Mouse (Mus musculus): Measurements from ENCODE around the gene Gm10135. TPM values are rescaled to one million over a fixed set of nuclear protein-coding genes. Genes with fewer than 3 reads are reported as not detected.
A peak's percentile ranks its signal among the peaks of the same experiment; 100 is the strongest.
"Not testable (repeated sequence)": the region's sequence is repeated elsewhere in the genome, so short reads cannot be mapped to it uniquely, and the experiment has no call there.

The Gm10135 gene
- polyA plus RNA-seq, 1 experiment from 2014 or later: not detected

GRCm38 (mm10) chr5:72953996-72954604, 20.4 kb downstream of the Gm10135 start:
- Histone ChIP-seq H3K4me1 (peaks cover 12% of the 10 kb centered on the region), H3K27me3 (no peaks in the 10 kb centered on the region), H3K36me3 (peaks cover 29% of the 10 kb centered on the region), H3K27ac (no peak overlapping the region), H3K4me2 (no peak overlapping the region), H3K4me3 (replicated peaks) (no peak overlapping the region), H3K9me3 (replicated peaks) (no peaks in the 10 kb centered on the region), H3K9ac (no peak overlapping the region)
- 0 out of 2 replicates have a peak, but pooled peaks have one; percentile 46 for ATAC-seq (replicated peaks; ENCODE audit: low FRiP score)
- 33% methylated on average over 3 of the region's 3 CpGs for WGBS

- no peak for ATAC-seq (replicated peaks; ENCODE audit: low FRiP score)
- H3K4me1 ChIP-seq: peaks cover 5% of the 10 kb centered on the region; the same call in 1 of the 2 replicates
- H3K27me3 ChIP-seq: no peaks in the 10 kb centered on the region
- H3K9ac ChIP-seq: no peak overlapping the region
- peaks cover 31% of the 10 kb centered on the region for H3K36me3 ChIP-seq
- H3K4me2 ChIP-seq: no peak overlapping the region
- H3K9me3 ChIP-seq (replicated peaks): no peaks in the 10 kb centered on the region
- H3K27ac ChIP-seq: no peak overlapping the region
- no peak overlapping the region for H3K4me3 ChIP-seq (replicated peaks)
- 83% methylated on average over 2 of the region's 2 CpGs for whole genome bisulfite sequencing
Measured at GRCm38 (mm10) chr5:72950252-72950651, 24.2 kb downstream of the Gm10135 start.

GRCm38 (mm10) chr5:72948136-72948535, 26.4 kb downstream of the Gm10135 start:
- no peaks in the 10 kb centered on the region for H3K9me3 ChIP-seq (replicated peaks)
- no peak overlapping the region for H3K4me2 ChIP-seq
- no peak overlapping the region for H3K27ac ChIP-seq
- no peak for ATAC-seq (replicated peaks; ENCODE audit: low FRiP score)
- H3K4me1 ChIP-seq: no peaks in the 10 kb centered on the region
- H3K27me3 ChIP-seq: no peaks in the 10 kb centered on the region
- 84% methylated on average over 1 of the region's 1 CpGs for WGBS
- H3K9ac ChIP-seq: no peak overlapping the region
- peaks cover 34% of the 10 kb centered on the region for H3K36me3 ChIP-seq
- H3K4me3 ChIP-seq (replicated peaks): no peak overlapping the region

- Histone ChIP-seq H3K9me3 (replicated peaks) (no peaks in the 10 kb centered on the region), H3K27me3 (no peaks in the 10 kb centered on the region), H3K36me3 (peaks cover 17% of the 10 kb centered on the region; the same call in 1 of the 2 replicates), H3K27ac (no peak overlapping the region), H3K9ac (no peak overlapping the region), H3K4me3 (replicated peaks) (no peak overlapping the region), H3K4me1 (no peaks in the 10 kb centered on the region), H3K4me2 (no peak overlapping the region)
- WGBS: 92% methylated on average over 5 of the region's 5 CpGs
- no peak for ATAC-seq (replicated peaks; ENCODE audit: low FRiP score)
Measured at GRCm38 (mm10) chr5:72940906-72941432, 33.5 kb downstream of the Gm10135 start.

DNA sequence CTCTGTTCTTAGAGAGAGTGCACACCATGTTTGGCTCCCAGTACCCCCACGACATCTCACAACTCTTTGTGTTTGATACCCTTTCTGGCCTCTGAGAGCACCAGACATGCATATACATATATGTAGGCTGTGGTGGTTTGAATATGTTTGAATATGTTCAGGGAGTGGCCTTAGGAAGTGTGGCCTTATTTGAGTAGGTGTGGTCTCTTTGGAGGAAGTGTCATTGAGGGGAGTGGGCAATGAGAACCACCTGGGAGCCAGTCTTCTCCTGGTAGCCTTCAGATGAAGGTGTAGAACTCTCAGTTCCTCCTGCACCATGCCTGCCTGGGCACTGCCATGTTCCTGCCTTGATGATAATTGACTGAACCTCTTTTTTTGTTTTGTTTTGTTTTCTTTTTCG, 35.2 kb downstream of the Gm10135 start:
- WGBS: 98% methylated on average over 2 of the region's 2 CpGs
- H3K9me3 ChIP-seq (replicated peaks): no peaks in the 10 kb centered on the region
- no peak overlapping the region for H3K9ac ChIP-seq
- H3K27me3 ChIP-seq: no peaks in the 10 kb centered on the region
- H3K4me3 ChIP-seq (replicated peaks): no peak overlapping the region
- H3K36me3 ChIP-seq: peaks cover 17% of the 10 kb centered on the region; the same call in 1 of the 2 replicates
- no peak overlapping the region for H3K27ac ChIP-seq
- ATAC-seq (replicated peaks; ENCODE audit: low FRiP score): no peak
- no peaks in the 10 kb centered on the region for H3K4me1 ChIP-seq
- H3K4me2 ChIP-seq: no peak overlapping the region

DNA sequence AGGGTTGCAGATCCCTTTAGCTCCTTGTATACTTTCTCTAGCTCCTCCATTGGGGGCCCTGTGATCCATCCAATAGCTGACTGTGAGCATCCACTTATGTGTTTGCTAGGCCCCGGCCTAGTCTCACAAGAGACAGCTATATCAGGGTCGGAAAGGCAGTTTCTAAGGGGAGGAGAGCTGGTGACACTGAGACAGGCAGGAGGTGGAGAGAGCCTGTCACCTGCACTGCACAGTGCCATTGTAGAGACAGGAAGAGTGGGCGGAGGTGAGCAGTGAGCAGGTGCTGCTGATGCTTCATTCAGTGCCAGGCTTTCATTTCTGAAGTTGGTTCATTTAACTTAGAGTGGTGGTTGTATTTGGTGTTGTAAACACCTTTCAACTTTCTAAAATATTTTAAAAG, 36.1 kb downstream of the Gm10135 start:
- not testable (repeated sequence) for H3K4me3 ChIP-seq (replicated peaks); H3K27me3 ChIP-seq; H3K27ac ChIP-seq; H3K9me3 ChIP-seq (replicated peaks); H3K4me2 ChIP-seq; H3K4me1 ChIP-seq; H3K9ac ChIP-seq; ATAC-seq (replicated peaks; ENCODE audit: low FRiP score)
- 89% methylated on average over 3 of the region's 3 CpGs for WGBS
- peaks cover 17% of the 10 kb centered on the region; the same call in 1 of the 2 replicates for H3K36me3 ChIP-seq

- Histone ChIP-seq H3K27ac (0 out of 2 replicates have a peak overlapping the region, but pooled peaks have one; percentile 1), H3K27me3 (no peaks in the 10 kb centered on the region), H3K36me3 (no peaks in the 10 kb centered on the region; the same call in 1 of the 2 replicates), H3K4me1 (no peaks in the 10 kb centered on the region), H3K4me2 (no peak overlapping the region), H3K9ac (no peak overlapping the region), H3K9me3 (replicated peaks) (no peaks in the 10 kb centered on the region), H3K4me3 (replicated peaks) (no peak overlapping the region)
- no peak for ATAC-seq (replicated peaks; ENCODE audit: low FRiP score)
- 92% methylated on average over 17 of the region's 17 CpGs for WGBS
Measured at GRCm38 (mm10) chr5:72933026-72933675, 41.4 kb downstream of the Gm10135 start.

GRCm38 (mm10) chr5:72927074-72927473, 47.4 kb downstream of the Gm10135 start:
- Histone ChIP-seq H3K4me1 (no peaks in the 10 kb centered on the region), H3K27ac (no peak overlapping the region), H3K4me3 (replicated peaks) (no peak overlapping the region), H3K27me3 (no peaks in the 10 kb centered on the region), H3K9ac (no peak overlapping the region), H3K9me3 (replicated peaks) (no peaks in the 10 kb centered on the region), H3K36me3 (no peaks in the 10 kb centered on the region), H3K4me2 (no peak overlapping the region)
- no peak for ATAC-seq (replicated peaks; ENCODE audit: low FRiP score)

GRCm38 (mm10) chr5:72922796-72923195, 51.7 kb downstream of the Gm10135 start:
- Histone ChIP-seq H3K4me3 (replicated peaks) (no peak overlapping the region), H3K4me1 (0 out of 2 replicates have a peak, but pooled peaks cover 2% of the 10 kb centered on the region), H3K4me2 (no peak overlapping the region), H3K9ac (no peak overlapping the region), H3K36me3 (no peaks in the 10 kb centered on the region), H3K27ac (no peak overlapping the region), H3K27me3 (no peaks in the 10 kb centered on the region), H3K9me3 (replicated peaks) (no peaks in the 10 kb centered on the region)
- ATAC-seq (replicated peaks; ENCODE audit: low FRiP score): no peak
- WGBS: 93% methylated on average over 3 of the region's 3 CpGs

- Histone ChIP-seq H3K27ac (no peak overlapping the region), H3K4me3 (replicated peaks) (no peak overlapping the region), H3K27me3 (no peaks in the 10 kb centered on the region), H3K9me3 (replicated peaks) (no peaks in the 10 kb centered on the region), H3K36me3 (no peaks in the 10 kb centered on the region), H3K4me2 (no peak overlapping the region), H3K9ac (no peak overlapping the region), H3K4me1 (peaks cover 16% of the 10 kb centered on the region)
- no peak for ATAC-seq (replicated peaks; ENCODE audit: low FRiP score)
- 89% methylated on average over 8 of the region's 8 CpGs for WGBS
Measured at GRCm38 (mm10) chr5:72921171-72921570, 53.3 kb downstream of the Gm10135 start.

DNA sequence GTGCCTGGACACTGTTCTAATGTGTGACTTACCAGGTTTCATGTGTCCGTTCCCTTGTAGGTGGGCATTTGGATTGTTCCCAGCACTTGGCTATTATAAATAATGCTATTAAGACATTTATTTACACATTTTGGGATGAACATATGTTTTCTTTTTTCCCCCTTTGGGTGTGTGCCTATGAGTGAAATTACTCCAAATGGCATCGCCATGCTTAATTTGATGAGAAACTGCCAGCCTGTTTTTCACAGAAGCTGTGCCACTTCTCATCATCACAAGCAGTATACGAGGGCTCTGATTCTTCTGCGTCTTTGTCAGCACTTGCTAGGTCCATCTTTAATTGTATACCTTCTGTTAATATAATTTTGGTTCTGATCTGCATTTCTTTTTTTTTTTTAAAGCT, 54.1 kb downstream of the Gm10135 start:
- Histone ChIP-seq H3K9me3 (replicated peaks) (no peaks in the 10 kb centered on the region), H3K4me3 (replicated peaks) (no peak overlapping the region)
- WGBS: 93% methylated on average over 4 of the region's 4 CpGs

GRCm38 (mm10) chr5:72916851-72917250, 57.7 kb downstream of the Gm10135 start:
- no peaks in the 10 kb centered on the region for H3K36me3 ChIP-seq
- WGBS: 40% methylated on average over 1 of the region's 1 CpGs
- no peak overlapping the region for H3K27ac ChIP-seq
- no peaks in the 10 kb centered on the region for H3K9me3 ChIP-seq (replicated peaks)
- H3K27me3 ChIP-seq: no peaks in the 10 kb centered on the region
- H3K9ac ChIP-seq: no peak overlapping the region
- H3K4me3 ChIP-seq (replicated peaks): peak overlapping the region; percentile 97; the same call in 1 of the 2 replicates
- peak overlapping the region; percentile 65; the same call in 1 of the 2 replicates for H3K4me2 ChIP-seq
- H3K4me1 ChIP-seq: peaks cover 33% of the 10 kb centered on the region
- ATAC-seq (replicated peaks; ENCODE audit: low FRiP score): no peak

More for the DNA sequence above, 54.1 kb downstream of the Gm10135 start:
- no peak overlapping the region for H3K4me2 ChIP-seq
- no peak for ATAC-seq (replicated peaks; ENCODE audit: low FRiP score)
- peaks cover 23% of the 10 kb centered on the region for H3K4me1 ChIP-seq
- no peak overlapping the region for H3K27ac ChIP-seq
- no peaks in the 10 kb centered on the region for H3K27me3 ChIP-seq
- no peaks in the 10 kb centered on the region for H3K36me3 ChIP-seq
- H3K9ac ChIP-seq: no peak overlapping the region
